Mouse (Mus musculus): Measurements from ENCODE around the gene Slc39a3.

DNA sequence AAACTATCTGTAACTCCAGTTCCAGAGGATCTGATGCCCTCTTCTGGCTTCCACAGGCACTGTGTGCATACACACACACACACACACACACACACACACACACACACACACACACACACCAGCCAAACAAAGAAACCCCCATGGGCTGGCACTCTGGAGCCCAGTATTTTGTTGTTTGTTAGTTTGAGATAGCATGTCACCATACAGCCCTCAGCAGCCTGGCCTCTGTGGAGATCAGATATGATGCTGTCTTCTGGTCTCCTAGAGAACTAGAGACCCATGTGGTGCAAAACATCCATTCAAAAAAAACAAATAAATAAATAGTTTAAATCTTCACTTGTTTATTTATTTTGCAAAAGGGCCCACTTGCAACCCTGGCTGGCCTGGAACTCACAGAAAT, 9.0 kb downstream of the Slc39a3 start:
- TF ChIP-seq POLR2A (IDR thresholded peaks at IDR 0.05; ENCODE audit: insufficient read depth, low read depth, low read length) (no peak), CTCF (IDR thresholded peaks at IDR 0.05; ENCODE audit: insufficient read depth, low read depth, low read length) (no peak)

Measured in olfactory bulb, adult 2 months (tissue).